Mouse (Mus musculus) midbrain, postnatal 0 days (tissue): Measurements from ENCODE around the gene Fkbp11. TPM values are rescaled to one million over a fixed set of nuclear protein-coding genes. Genes with fewer than 3 reads are reported as not detected.
"Not testable (repeated sequence)": the region's sequence is repeated elsewhere in the genome, so short reads cannot be mapped to it uniquely, and the experiment has no call there.

Experiments
- ATAC-seq: fragments of 200-750 bp; cut with Nextera tagmentation; 2 replicates; pipeline ENCODE4 v1.8.0; 2017; ENCODE audit warnings: moderate number of reproducible peaks, mild to moderate bottlenecking, moderate TSS enrichment, moderate library complexity; ENCODE audit not compliant: low FRiP score
- DNase-seq: peaks from one replicate; pipeline ENCODE4 v3.0.0-alpha.2; 2015; ENCODE audit warnings: low spot score
- H3K27ac ChIP-seq: fragments of 300-500 bp; sonication (generic); 2 replicates; pipeline ENCODE4 v1.5.1; 2014; ENCODE audit warnings: low read depth, mild to moderate bottlenecking, low read length, mixed read lengths
- H3K27me3 ChIP-seq: fragments of 300-500 bp; sonication (generic); 2 replicates; pipeline ENCODE4 v1.6.1; 2014; ENCODE audit warnings: low read length, control low read depth, mixed read lengths; ENCODE audit not compliant: insufficient read depth
- H3K36me3 ChIP-seq: fragments of 300-500 bp; sonication (generic); 2 replicates; pipeline ENCODE4 v1.6.1; 2014; ENCODE audit warnings: low read length, control low read depth, mixed read lengths; ENCODE audit not compliant: insufficient read depth
- H3K4me1 ChIP-seq: fragments of 300-500 bp; sonication (generic); 2 replicates; pipeline ENCODE4 v1.6.1; 2014; ENCODE audit warnings: mild to moderate bottlenecking, control low read depth, antibody characterized with exemption, low read length, mixed read lengths; ENCODE audit not compliant: insufficient read depth
- H3K4me2 ChIP-seq: fragments of 300-500 bp; sonication (generic); 2 replicates; pipeline ENCODE4 v1.6.1; 2014; ENCODE audit warnings: low read depth, mild to moderate bottlenecking, low read length, mixed read lengths; ENCODE audit not compliant: poor library complexity, severe bottlenecking
- H3K4me3 ChIP-seq: fragments of 300-500 bp; sonication (generic); 2 replicates; pipeline ENCODE4 v1.5.1; 2014; ENCODE audit warnings: low read depth, mild to moderate bottlenecking, low read length, moderate library complexity
- H3K9ac ChIP-seq: fragments of 300-500 bp; sonication (generic); replicated peaks from 2 replicates; pipeline ENCODE4 v1.6.1; 2014; ENCODE audit warnings: mild to moderate bottlenecking, low read length, moderate library complexity, mixed read lengths; ENCODE audit not compliant: poor library complexity, severe bottlenecking
- H3K9me3 ChIP-seq: fragments of 300-500 bp; sonication (generic); 2 replicates; pipeline ENCODE4 v1.6.1; 2016; ENCODE audit warnings: low read length, control low read depth
- CTCF ChIP-seq: IDR thresholded peaks from 2 replicates; pipeline ENCODE4 v1.5.1; 2016; ENCODE audit warnings: antibody characterized with exemption, mild to moderate bottlenecking
- WGBS: fragments of 180-500 bp; shearing (Covaris S2); extraction: QIAGEN DNeasy Blood & Tissue Kit; methylation state at CpG from one replicate; pipeline ENCODE4 v1.1.7; 2014; 5-methylcytosine and 5-hydroxymethylcytosine counted together
- polyA plus RNA-seq: library from polyadenylated mRNA; unstranded; fragments of >200 nt; fragmentation: Nextera tagmentation; extraction: Ambion mirVana; gene quantifications from 2 replicates; pipeline ENCODE4 v1.2.1, GENCODE M21; 2015
- total RNA-seq: library from RNA; depleted of rRNA; stranded (reverse); fragments of >200 nt; gene quantifications from 2 replicates; pipeline ENCODE4 v1.2.3, GENCODE M21; 2014

Fkbp11 gene
- total and polyA plus RNA-seq, 2 experiments from 2014 or later = 2.8 to 5.4 TPM

DNA sequence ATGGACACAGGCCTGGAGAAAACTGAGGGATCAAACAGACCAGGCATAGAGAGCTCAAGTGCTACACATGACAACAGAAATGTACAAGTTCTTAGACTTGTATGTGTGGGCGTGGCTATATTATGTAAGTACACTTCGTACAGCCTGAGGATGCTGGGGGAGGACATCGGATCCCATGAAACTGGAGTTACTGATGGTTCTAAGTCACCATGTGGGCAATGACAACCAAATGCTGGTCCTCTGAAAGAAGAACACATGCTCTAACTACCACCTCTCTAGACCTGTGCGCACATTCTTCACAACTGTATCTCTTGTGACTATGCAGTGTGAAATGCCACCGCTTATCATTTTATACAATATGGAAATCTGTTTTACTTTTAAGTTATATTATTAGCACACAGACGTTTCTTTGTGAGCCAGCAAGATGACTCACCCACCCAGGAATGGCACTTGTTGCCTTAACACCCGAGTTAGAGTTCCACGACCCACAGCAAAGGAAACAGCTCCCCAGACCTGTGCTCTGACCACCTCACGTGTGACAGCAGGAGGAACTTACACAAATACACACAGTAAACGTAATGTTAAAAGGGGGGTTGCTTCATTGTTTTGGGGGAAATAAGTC lies 18.5 kb upstream of the Fkbp11 start:
- no peaks in the 10 kb centered on the region for H3K4me1 ChIP-seq
- WGBS = 88% methylated on average over 10 of the region's 10 CpGs
- peaks cover 5% of the 10 kb centered on the region for H3K36me3 ChIP-seq
- ATAC-seq (no peak), DNase-seq (no peak)
- H3K9ac ChIP-seq = no peak overlapping the region
- no peak for TF ChIP-seq CTCF
- no peaks in the 10 kb centered on the region for H3K27me3 ChIP-seq
- no peak overlapping the region for H3K27ac ChIP-seq
- no peaks in the 10 kb centered on the region for H3K9me3 ChIP-seq
- no peak overlapping the region for H3K4me2 ChIP-seq
- no peak overlapping the region for H3K4me3 ChIP-seq

- not testable (repeated sequence) for H3K4me2 ChIP-seq, H3K9ac ChIP-seq, H3K27me3 ChIP-seq, H3K27ac ChIP-seq, H3K9me3 ChIP-seq, ATAC-seq, H3K4me1 ChIP-seq, H3K4me3 ChIP-seq, DNase-seq
- WGBS = 89% methylated on average over 3 of the region's 3 CpGs
- H3K36me3 ChIP-seq = peaks cover 30% of the 10 kb centered on the region
Observed at GRCm38 (mm10) chr15:98743863-98744262, 15.9 kb upstream of the Fkbp11 start.

GRCm38 (mm10) chr15:98742766-98743428 lies 14.9 kb upstream of the Fkbp11 start:
- WGBS = 82% methylated on average over 8 of the region's 8 CpGs
- ATAC-seq = no peak
- no peak for TF ChIP-seq CTCF
- Histone ChIP-seq H3K4me3 (no peak overlapping the region), H3K27me3 (no peaks in the 10 kb centered on the region), H3K27ac (no peak overlapping the region), H3K9me3 (no peaks in the 10 kb centered on the region), H3K4me2 (no peak overlapping the region), H3K9ac (no peak overlapping the region), H3K36me3 (peaks cover 35% of the 10 kb centered on the region), H3K4me1 (no peaks in the 10 kb centered on the region)
- DNase-seq = no peak

GRCm38 (mm10) chr15:98740219-98740618 lies 12.2 kb upstream of the Fkbp11 start:
- Histone ChIP-seq H3K4me3 (no peak overlapping the region), H3K27ac (no peak overlapping the region), H3K4me2 (no peak overlapping the region), H3K27me3 (no peaks in the 10 kb centered on the region), H3K36me3 (peaks cover 52% of the 10 kb centered on the region), H3K9me3 (no peaks in the 10 kb centered on the region), H3K4me1 (no peaks in the 10 kb centered on the region), H3K9ac (no peak overlapping the region)
- WGBS = 90% methylated on average over 8 of the region's 8 CpGs
- DNase-seq = no peak
- ATAC-seq = no peak
- TF ChIP-seq CTCF = no peak

- no peak overlapping the region for H3K9ac ChIP-seq
- no peak overlapping the region for H3K4me2 ChIP-seq
- H3K27me3 ChIP-seq = no peaks in the 10 kb centered on the region
- no peak overlapping the region for H3K4me3 ChIP-seq
- peak; percentile 37; the same call in 1 of the 2 replicates for TF ChIP-seq CTCF
- WGBS = 66% methylated on average over 4 of the region's 4 CpGs
- no peak for ATAC-seq
- H3K36me3 ChIP-seq = peaks cover 55% of the 10 kb centered on the region
- H3K27ac ChIP-seq = no peak overlapping the region
- H3K9me3 ChIP-seq = no peaks in the 10 kb centered on the region
- no peak for DNase-seq
- H3K4me1 ChIP-seq = no peaks in the 10 kb centered on the region
Observed at GRCm38 (mm10) chr15:98738796-98739195, 10.8 kb upstream of the Fkbp11 start.

DNA sequence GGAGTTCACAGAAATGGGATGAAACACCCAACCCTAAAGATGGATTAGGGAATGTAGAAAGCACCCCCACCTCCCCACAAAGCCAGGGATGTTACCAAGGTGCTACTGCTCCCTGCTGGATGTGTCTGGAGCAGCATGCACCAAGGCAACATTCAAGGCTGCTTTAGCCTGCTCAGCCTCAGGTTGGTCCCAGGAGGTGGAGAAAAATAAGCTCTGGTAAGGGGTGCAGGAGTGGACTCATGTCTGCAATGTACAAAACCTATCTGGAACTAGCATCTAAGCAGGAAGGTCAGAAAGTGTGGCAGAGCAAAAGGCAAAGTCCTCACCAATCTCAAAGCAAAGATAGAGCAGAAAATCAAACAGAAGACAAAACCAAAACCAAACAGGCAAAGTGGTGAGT lies 9.9 kb upstream of the Fkbp11 start:
- no peak overlapping the region for H3K9ac ChIP-seq
- peaks cover 55% of the 10 kb centered on the region for H3K36me3 ChIP-seq
- no peaks in the 10 kb centered on the region for H3K9me3 ChIP-seq
- ATAC-seq (no peak), DNase-seq (peak; percentile 30)
- H3K27me3 ChIP-seq = no peaks in the 10 kb centered on the region
- peak; percentile 71 for TF ChIP-seq CTCF
- H3K27ac ChIP-seq = no peak overlapping the region
- no peak overlapping the region for H3K4me3 ChIP-seq
- no peaks in the 10 kb centered on the region for H3K4me1 ChIP-seq
- no peak overlapping the region for H3K4me2 ChIP-seq
